Mouse (Mus musculus) T-helper 1 cell (primary cell): ENCODE results near the gene Defb18.
"Not testable (repeated sequence)": the region's sequence is repeated elsewhere in the genome, so short reads cannot be mapped to it uniquely, and the experiment has no call there.

ENCODE experiments used
- in situ Hi-C: fragments of 300-600 bp; cut with MboI, MseI; formaldehyde crosslinking; loops from one replicate; pipeline ENCODE4 v1.15.1; 2025; ENCODE audit warnings: high pct_unique_total_duplicates

Gene Defb18

DNA sequence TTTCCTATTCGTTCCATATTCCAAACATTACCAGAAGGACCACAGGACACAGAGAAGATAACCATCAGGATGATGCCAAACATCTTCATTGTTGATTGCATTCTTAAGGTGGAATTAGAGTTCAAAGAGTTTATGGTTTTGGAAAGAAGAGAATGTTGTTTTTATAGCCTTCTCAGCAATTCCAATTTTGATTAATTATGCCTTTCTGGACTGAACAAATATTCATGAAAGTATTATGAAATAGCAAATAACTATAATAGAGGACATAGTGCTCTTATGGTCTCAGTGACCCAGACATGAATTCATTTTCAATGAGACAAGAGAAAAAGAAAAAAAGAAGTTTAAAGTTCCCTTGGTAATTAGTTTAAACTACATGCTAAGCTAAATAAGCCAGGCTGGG, at the start of gene Defb18:
Gene Defb18 (minus strand): TSS at position 101 of the 400 bp plus-strand sequence.
- in situ Hi-C loops, result no loop called here

DNA sequence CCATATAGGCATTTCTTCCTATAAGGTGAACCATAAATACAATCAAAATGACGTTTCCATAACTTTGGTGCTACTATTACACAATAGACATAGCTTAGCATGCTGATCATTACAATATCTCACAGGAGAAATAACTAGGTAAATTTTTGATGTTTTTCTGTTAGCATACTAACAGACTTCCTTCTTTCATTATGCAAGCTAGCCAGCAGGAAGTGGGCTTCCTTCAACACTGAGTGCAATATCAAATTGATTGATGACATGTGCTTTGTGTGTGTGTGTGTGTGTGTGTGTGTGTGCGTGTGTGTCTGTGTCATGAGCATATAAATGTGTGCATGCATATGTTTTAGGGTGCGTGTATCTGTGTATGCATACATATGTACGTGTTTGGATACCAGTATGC, 33.9 kb upstream of the Defb18 start:
- in situ Hi-C loops, result no loop called here

DNA sequence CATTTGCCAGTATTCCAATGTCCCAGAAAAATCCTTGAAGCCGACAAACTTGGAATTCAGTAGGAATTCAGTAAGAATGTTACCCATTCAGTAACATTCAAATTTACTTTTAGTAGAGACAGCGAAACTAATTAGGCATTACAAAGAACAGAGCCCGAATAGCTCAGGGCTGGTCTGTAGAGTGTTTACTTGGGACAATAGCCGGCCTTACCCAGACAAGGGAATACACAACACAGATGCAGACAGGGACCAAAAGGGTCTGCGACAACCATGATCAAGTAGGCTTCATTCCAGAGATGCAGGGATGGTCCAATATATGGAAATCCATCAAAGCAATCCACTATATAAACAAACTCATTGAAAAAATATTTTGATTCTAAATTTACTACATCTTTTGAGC, 31.6 kb upstream of the Defb18 start:
- in situ Hi-C loops, result no loop called here

DNA sequence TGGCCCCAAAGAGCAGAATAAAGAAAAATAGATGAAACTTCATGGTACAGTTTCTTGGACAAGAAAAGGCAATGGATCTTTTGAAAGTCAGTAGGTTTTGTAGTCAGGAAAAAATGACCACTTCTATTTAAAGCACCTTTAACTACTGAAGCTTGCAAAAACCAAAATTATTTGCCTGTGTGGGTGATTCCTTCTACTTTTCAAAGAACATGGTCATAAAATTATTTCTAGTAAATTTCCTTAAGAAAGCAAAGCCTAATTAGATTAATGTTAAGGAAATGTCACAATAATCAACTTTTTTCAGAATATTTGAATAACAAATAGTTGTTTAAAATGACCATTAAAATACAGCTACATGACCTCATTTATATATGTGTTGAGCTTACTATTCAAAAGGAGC, 27.8 kb upstream of the Defb18 start, which contains the start of gene Defb41:
Gene Defb41 (minus strand): TSS at position 101 of the 400 bp plus-strand sequence.
- in situ Hi-C loops, result no loop called here

DNA sequence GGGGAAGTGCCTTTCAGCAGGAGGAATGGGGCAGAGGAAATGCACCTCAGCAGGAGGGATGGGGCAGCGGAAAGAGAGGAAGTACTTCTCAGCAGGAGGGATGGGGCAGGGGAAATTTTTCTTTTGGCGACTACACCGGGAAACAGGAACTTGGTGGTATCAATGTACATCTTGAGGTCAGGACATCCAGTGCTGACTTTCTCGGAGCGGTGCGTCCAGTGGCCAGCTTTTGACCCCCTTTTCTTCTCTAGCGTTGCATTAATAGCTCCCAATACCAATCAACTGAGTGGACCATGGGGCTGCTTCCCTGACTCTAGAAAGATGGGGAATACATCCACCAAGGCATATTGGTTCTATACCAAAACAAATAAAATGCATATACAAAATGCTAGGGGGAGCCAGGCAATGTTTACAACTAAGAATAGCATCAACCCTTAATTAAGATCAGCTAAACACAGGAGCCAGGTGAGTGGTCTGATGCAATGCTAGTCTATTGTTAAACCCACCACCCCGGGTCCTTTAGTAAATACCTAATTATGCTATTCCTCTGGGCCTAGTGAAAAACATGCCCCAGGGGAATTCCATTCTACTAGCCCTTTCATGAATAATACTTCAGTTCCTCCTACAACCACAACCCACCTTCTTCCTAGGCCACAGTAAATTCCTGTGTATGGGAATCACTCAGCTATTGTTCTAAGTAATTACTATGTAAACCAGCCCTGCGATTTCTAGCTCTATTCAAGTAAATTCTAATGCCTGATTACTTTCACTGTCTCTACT, 8.7 kb upstream of the Defb18 start:
- in situ Hi-C loops, result not testable (repeated sequence)

DNA sequence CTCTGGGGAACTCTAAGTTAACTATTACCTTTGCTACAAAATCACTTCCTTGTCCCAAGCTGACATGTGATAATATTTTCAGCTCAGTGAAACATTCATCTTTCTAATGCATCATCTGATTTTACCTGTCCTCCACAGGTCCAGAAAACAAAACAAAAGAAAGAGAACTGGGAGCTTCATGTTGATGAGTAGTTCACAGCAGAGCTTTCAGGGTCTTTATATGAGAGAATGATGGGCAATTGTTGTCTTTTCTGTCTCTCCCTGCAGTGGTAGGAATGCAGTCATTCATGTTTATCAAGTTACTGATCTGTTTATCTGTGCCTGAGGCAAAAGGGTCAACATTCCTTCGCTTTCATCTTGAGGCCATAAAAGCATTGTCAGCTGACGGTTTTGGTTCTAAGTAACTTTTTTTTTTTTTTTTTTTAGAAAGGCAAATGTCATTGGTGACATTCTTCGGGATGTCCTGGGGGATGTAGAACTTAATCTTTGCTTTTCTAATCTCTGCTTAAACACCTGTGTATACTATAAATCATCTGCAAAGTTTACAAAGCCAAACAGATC, 13.8 kb downstream of the Defb18 start:
- in situ Hi-C loops, result no loop called here

DNA sequence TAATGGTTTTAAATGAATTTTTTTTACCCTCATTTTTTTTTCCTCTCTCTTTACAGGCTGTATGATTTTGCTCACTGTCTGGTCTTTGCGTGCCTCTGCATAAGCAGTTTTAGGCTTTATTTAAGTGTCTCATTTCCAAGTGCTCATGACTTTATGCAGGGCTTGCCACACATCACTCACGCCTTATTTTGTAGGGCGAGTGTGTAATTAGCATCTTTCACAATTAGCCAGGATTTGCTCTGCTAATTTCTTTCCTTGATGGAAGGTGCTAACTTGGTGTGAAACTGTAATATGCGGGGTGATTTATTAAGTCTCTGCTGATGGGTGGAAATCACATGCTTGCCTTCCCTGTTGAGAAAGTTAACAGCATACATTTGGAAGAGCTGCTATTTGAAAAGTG, 45.5 kb downstream of the Defb18 start:
- in situ Hi-C loops, result no loop called here

DNA sequence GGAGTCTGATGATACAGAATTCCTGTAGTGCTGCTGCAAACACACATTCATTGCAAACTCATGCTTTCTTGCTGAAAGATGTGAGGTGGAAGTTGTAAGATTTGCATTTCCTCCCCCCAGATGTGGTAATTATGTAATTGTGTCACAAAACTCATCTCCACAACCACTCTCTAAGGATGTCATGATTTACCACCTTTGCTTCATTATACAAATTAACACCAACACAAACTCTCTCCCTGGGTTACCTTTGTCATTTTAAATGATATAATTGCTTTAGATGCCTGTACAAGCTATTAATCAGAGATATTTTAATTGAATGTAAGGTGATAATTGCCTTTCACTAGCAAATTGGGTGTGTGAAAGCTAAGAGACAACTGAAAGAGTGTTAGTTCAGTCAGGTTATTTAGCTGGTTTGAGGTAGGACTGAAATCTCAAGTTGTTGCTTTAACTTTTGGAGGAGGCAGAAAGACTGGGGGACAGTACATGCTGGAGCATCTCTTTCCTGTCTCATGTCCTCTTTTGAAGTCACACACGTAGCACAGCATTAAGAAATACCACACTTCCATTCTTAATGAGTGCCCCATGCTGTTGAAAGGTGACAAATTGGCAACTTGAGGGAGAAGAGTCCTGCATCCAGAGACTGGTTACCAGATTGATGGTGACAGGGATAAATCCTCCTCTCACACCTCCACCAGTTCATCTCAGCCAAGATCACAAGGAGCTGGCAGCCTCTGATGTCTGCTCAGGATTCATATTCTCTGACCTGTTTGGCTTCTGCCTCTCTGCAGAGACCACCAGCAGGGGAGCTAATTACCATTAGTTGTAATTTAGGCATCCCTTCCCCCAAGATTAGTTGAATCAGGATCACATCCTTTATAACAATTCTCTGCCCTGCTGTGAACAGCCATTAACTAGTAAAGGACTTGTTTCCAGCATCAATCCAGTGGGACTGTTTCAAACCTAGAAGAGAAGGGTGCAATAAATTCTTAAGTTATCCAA, 46.2 kb downstream of the Defb18 start:
- in situ Hi-C loops, result no loop called here
